Mouse (Mus musculus) liver, embryonic 11.5 days (tissue): ENCODE data around the gene Cwc15. TPM values are rescaled to one million over a fixed set of nuclear protein-coding genes. Genes with fewer than 3 reads are reported as not detected.

Source experiments
- polyA plus RNA-seq: library from polyadenylated mRNA; unstranded; fragments of >200 nt; fragmentation: Nextera tagmentation; extraction: Ambion mirVana; gene quantifications from 2 replicates; pipeline ENCODE4 v1.2.1, GENCODE M21; 2014

Cwc15 gene
- polyA plus RNA-seq, 1 experiment from 2014 or later = 145 TPM

Other genes with a start within 250 kb of the Cwc15 start
- 4.0 and 5.6 TPM in 2 replicates for gene Sesn3, start 225.6 kb upstream of the Cwc15 start, polyA plus RNA-seq
- 19.4 and 20.3 TPM in 2 replicates for gene Endod1, start 119.1 kb upstream of the Cwc15 start, polyA plus RNA-seq
- 0.18 and 0.26 TPM in 2 replicates for gene Kdm4d, start 135 bp upstream of the Cwc15 start, polyA plus RNA-seq
- 8.5 and 9.5 TPM in 2 replicates for gene Amotl1, start 144.4 kb downstream of the Cwc15 start, polyA plus RNA-seq
- 0.10 and 0.19 TPM in 2 replicates for gene Piwil4, start 240.1 kb downstream of the Cwc15 start, polyA plus RNA-seq